Mouse (Mus musculus): Measurements from ENCODE around the gene Fgf9.
A peak's percentile ranks its signal among the peaks of the same experiment; 100 is the strongest.

Fgf9 gene

GRCm38 (mm10) chr14:58089486-58089885 lies 19.1 kb downstream of the Fgf9 start:
- DNase-seq (ENCODE audit: low read depth): no peak

GRCm38 (mm10) chr14:58091321-58091720 lies 21.0 kb downstream of the Fgf9 start:
- DNase-seq (ENCODE audit: low read depth): no peak

- DNase-seq (ENCODE audit: low read depth): no peak
Measured at GRCm38 (mm10) chr14:58099599-58099998, 29.3 kb downstream of the Fgf9 start.

DNA sequence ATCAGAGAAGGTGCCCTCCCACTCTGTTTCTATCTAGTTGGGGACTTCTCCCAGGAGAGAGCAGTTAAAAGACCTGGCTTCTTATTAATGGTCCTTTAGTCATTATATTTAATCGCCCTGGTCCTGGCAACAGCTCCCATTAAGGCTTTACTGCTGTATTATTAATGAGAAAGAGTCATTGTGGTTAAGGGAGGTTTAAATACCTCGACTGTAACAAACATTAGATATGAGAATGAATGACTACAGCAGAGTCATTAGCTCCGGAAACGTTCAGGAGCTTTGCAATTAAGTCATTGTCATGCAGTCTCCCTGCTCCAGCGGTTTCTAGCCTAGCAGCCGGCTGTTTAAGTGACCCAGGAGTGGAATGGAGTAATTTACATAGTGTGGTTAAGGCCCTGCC lies 31.0 kb downstream of the Fgf9 start:
- no peak for DNase-seq (ENCODE audit: low read depth)

DNA sequence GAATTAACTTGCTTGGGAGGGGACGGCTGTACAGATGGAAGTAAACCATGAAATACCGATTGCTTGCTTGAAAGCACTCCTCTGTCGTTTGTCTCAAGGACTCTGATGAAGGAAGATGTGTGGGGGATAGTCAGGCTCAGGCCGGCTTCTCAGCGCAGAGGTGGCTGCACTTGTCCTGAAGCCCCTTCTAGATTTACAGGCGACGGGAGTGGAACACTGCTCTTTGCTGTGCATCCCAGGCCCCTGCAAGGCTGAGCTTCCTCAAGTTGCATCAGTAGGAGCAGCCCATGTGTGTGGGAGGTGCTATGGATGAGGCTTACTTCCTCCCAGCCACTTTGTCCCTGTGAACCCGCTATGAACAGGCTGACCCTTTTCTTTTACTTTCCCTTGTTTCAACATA lies 33.9 kb downstream of the Fgf9 start:
- DNase-seq (ENCODE audit: low read depth): no peak

DNA sequence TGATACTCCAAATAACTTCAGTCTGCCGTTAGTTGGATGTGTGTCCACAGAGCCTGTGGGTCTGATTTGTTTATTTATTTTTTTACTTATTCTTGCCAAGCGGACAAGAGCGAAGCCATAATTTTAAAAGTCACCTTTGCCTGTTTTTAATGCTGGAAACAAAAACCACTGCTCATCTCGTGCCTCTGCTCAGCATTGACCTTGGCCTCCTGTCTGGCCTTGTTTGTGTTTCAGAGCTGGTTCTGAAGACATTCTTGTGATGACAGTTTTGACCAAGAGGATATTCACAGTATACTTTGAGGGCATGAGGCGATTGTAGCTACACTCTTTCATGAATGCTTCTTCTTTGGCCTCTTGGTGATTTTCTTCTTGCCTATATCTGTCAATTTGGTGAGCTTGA lies 35.2 kb downstream of the Fgf9 start:
- no peak for DNase-seq (ENCODE audit: low read depth)

- no peak for DNase-seq (ENCODE audit: low read depth)
Measured at GRCm38 (mm10) chr14:58109601-58110000, 39.3 kb downstream of the Fgf9 start.

GRCm38 (mm10) chr14:58111562-58111961 lies 41.2 kb downstream of the Fgf9 start:
- DNase-seq (ENCODE audit: low read depth): no peak

DNA sequence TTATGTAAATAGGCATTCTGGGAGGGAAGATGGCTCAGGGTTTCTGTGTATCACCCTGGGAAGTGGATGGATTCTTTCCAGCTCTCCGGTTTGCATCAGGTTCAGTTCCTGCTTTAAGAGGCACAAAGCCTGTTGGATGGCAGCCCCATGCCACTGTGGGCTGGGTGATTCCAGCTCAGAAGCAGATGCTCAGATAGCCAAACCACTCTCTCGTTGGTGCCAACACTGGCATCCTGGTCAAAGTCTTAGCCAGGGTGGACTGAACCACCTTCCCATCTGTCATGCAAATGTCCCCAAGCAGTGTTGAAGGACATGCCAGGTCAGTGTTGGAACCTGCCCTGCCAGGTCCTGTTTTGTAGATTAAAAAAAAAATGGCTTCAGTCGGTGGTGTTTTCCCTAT lies 42.0 kb downstream of the Fgf9 start:
- no peak for DNase-seq (ENCODE audit: low read depth)

- DNase-seq (ENCODE audit: low read depth): peak; percentile 47
Measured at GRCm38 (mm10) chr14:58113180-58113579, 42.8 kb downstream of the Fgf9 start.

GRCm38 (mm10) chr14:58114146-58114545 lies 43.8 kb downstream of the Fgf9 start:
- DNase-seq (ENCODE audit: low read depth): no peak

- no peak for DNase-seq (ENCODE audit: low read depth)
Measured at GRCm38 (mm10) chr14:58124625-58125024, 54.3 kb downstream of the Fgf9 start.

GRCm38 (mm10) chr14:58126508-58126907 lies 56.2 kb downstream of the Fgf9 start:
- DNase-seq (ENCODE audit: low read depth): no peak

DNA sequence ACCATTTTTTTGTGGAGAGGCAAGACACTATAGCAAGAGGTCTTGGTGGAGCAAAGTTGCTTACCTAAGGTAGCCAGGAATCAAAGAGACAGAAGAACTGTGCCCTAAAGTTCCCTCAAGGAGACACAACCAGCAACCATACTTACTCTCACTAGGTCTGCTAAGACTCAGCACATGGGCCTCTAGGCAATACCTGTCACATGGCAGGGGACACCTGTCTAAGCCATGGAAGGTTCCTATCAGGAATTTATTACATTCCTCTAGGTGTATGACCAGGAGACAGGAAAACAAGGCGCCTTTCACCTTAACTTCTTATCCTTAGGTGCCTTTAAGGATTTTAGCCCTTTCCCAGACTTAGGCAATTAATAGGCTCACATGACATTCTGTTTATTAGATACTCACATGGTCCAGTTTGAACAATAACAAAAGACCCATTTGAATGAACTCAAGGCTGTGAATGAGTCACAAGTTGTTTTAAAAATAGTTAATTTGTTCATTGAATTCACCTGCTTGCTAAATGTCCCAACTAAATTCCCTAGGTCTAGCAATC lies 69.2 kb downstream of the Fgf9 start:
- no peak for DNase-seq (ENCODE audit: low read depth)

GRCm38 (mm10) chr14:58149637-58150470 lies 79.5 kb downstream of the Fgf9 start:
- DNase-seq (ENCODE audit: low read depth): no peak

- DNase-seq (ENCODE audit: low read depth): no peak
Measured at GRCm38 (mm10) chr14:58150471-58150855, 80.1 kb downstream of the Fgf9 start.

- DNase-seq (ENCODE audit: low read depth): no peak
Measured at GRCm38 (mm10) chr14:58152110-58152509, 81.8 kb downstream of the Fgf9 start.

- DNase-seq (ENCODE audit: low read depth): no peak
Measured at GRCm38 (mm10) chr14:58153470-58154416, 83.4 kb downstream of the Fgf9 start.

- DNase-seq (ENCODE audit: low read depth): no peak
Measured at GRCm38 (mm10) chr14:58160624-58161023, 90.3 kb downstream of the Fgf9 start.

Data from 416B (cell line).